Mouse (Mus musculus): Measurements from ENCODE around the gene Rabepk.
A peak's percentile ranks its signal among the peaks of the same experiment; 100 is the strongest.
"Not testable (repeated sequence)": the region's sequence is repeated elsewhere in the genome, so short reads cannot be mapped to it uniquely, and the experiment has no call there.

Gene Rabepk

GRCm38 (mm10) chr2:34799357-34800256 lies at the start of gene Rabepk:
Rabepk (minus strand) TSS chr2:34799912.
- DNase-seq (ENCODE audit: low read depth, low spot score), result peak; percentile 26

DNA sequence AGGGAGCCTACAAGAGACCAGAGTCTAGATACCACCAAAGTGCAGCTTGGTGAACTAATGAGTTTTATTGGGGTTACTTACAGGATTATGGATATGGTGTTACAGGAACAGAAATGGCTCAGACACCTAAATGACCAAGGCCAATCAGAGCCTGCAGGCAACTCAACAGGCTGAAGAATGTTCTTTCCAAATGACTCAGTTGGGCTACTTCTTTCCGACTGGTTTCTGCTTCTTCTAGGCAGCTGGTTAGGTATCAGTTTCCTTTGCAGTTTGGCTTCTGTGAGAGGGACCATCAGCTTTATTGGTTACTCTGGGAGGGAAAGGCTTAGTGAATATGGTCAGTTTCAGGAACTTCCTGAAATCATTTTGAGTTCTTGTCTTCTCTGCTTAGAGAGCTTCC lies 48.0 kb upstream of the Rabepk start:
- no peak for DNase-seq (ENCODE audit: low read depth, low spot score)

- no peak for DNase-seq (ENCODE audit: low read depth, low spot score)
These were observed 43.7 kb upstream of the Rabepk start for GRCm38 (mm10) chr2:34843211-34843939.

- no peak for DNase-seq (ENCODE audit: low read depth, low spot score)
These were observed 42.0 kb upstream of the Rabepk start for GRCm38 (mm10) chr2:34841706-34842105.

DNA sequence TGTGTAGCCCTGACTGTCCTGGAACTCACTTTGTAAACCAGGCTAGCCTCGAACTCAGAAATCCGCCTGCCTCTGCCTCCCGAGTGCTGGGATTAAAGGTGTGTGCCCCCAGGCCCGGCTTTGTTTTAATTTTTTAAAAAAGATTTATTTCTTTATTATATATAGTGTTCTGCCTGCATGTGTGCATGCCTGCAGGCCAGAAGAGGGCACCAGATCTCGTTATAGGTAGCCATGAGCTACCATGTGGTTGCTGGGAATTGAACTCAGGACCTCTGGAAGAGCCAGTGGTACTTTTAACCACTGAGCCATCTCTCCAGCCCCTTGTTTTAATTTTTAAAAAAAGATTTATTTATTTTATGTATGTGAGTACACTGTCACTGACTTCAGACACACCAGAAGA lies 40.4 kb upstream of the Rabepk start:
- DNase-seq (ENCODE audit: low read depth, low spot score), result not testable (repeated sequence)

DNA sequence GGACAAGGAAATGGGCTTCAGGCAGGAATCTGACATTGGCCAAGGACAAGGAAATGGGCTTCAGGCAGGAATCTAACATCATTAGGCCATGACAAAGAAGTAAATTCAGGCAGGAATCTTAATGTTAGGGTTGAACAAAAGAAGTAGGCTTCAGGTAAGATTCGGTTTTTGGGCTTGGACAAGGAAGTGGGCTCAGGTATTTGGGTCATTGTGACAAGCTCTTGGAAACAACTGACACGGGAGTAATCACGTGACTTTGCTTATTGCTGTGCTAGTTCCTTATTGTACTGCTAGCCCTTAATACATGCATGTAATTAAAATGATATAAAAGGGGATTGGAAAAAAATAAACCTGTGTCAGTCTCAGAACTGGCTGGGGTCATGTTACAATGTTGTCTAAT lies 36.0 kb upstream of the Rabepk start:
- no peak for DNase-seq (ENCODE audit: low read depth, low spot score)

- DNase-seq (ENCODE audit: low read depth, low spot score), result no peak
These were observed 33.9 kb upstream of the Rabepk start for GRCm38 (mm10) chr2:34833624-34834023.

- not testable (repeated sequence) for DNase-seq (ENCODE audit: low read depth, low spot score)
These were observed 33.2 kb upstream of the Rabepk start, which contains the start of gene Gm34653 for GRCm38 (mm10) chr2:34832766-34833457. Gm34653 (plus strand) TSS chr2:34833007.

GRCm38 (mm10) chr2:34830066-34830465 lies 30.4 kb upstream of the Rabepk start:
- not testable (repeated sequence) for DNase-seq (ENCODE audit: low read depth, low spot score)

DNA sequence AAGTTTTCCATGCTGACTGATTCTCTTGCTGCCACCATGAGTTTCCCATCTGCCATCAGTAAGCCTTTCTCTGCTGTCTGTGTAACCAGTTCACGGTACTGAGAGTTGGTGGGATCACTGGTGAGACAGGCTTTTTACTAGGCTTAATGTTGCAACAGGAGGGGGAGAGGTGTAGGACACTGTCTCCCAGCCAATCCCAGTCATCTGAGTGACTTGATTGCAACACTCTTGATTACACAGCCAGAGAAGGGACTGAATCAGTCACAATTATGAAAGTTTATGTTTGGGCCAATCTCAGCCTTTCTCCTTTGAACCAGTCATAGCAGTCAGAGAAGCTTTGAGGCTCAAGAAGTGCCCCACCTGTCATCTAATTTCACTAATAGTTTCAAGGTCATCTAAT lies 28.3 kb upstream of the Rabepk start:
- no peak for DNase-seq (ENCODE audit: low read depth, low spot score)

GRCm38 (mm10) chr2:34827591-34827990 lies 27.9 kb upstream of the Rabepk start:
- no peak for DNase-seq (ENCODE audit: low read depth, low spot score)

DNA sequence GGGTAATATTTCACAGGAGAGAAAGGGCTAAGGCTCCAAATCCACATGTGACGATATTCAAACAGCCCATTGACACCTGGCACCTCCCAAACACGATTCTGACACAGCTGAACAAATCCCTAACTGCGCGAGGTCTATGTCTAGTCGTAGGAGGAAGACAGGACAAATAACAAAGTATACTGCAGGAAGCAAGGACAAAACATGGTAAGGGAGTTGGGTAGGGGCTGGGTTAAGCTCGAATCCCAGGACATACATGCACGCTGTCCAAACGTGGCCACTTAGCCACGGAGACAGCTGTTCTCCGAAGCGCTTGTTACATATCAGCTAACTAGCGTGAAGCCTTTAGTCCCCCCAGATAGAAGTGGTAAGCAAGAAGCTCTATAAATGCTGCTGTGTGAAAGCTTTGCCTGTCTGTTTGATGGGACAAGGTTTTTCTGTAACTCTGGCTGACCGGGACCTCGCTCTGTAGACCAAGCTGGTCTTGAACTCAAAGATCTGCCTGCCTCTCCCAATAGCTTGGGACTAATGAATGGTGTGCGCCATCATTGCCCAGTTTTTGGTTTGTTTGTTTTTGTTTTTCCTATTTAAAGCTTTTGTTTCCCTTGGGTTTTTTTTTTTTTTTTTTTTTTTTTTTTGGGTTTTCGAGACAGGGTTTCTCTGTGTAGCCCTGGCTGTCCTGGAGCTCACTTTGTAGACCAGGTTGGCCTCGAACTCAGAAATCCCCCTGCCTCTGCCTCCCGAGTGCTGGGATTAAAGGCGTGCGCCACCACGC lies 26.9 kb upstream of the Rabepk start:
- no peak for DNase-seq (ENCODE audit: low read depth, low spot score)

DNA sequence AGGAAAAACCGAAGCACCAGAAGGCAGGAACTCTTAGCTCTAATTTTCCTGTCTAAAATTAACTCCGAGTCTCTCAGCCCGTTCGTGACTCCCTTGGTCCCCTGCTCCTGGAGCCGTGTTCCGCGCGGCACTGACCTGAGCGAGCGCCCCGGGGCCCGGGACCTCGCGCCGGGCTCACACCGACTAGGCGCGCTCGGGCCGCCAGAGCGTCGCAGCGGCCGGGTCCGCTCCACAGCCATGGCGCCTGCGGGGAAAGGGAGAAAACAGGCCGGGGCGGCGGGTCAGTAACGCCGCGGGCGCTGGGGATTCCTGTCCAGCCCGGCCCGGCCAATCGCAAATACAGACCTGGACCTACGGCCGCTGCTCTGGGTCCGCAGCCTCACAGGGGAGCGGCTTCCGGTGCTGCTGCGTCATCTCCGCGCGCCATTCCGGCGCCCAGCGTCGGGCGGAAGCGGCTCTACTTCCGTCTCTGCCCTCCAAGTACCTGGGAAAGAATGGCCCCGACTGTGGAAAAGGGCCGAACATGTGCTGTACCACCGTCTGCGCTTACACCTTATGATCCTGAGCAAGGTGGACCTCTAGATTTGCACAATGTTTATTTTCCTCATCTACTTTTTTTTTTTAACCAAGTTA lies 26.2 kb upstream of the Rabepk start, which contains the start of gene Fbxw2:
TSS of gene Fbxw2 (minus strand) at position 485 of the 633 bp plus-strand sequence.
- DNase-seq (ENCODE audit: low read depth, low spot score), result peak; percentile 84

GRCm38 (mm10) chr2:34818492-34818891 lies 18.8 kb upstream of the Rabepk start:
- DNase-seq (ENCODE audit: low read depth, low spot score), result no peak

DNA sequence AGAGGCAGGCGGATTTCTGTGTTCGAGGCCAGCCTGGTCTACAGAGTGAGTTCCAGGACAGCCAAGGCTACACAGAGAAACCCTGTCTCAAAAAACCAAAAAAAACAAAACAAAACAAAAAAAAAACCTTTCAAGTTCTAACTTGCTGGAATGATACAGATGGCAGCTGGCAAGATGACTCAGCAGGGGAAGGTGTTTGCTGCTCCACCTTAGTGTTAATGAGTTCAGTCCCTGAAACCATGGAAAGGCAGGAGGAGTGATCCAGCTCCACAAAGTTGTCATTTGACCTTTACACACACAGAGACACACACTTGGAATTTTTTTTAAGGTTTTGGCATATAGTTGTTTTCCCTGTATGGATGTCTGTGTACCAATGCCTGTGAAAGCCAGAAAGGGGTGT lies 16.2 kb upstream of the Rabepk start:
- not testable (repeated sequence) for DNase-seq (ENCODE audit: low read depth, low spot score)

- DNase-seq (ENCODE audit: low read depth, low spot score), result no peak
These were observed 13.0 kb upstream of the Rabepk start for GRCm38 (mm10) chr2:34812706-34813105.

DNA sequence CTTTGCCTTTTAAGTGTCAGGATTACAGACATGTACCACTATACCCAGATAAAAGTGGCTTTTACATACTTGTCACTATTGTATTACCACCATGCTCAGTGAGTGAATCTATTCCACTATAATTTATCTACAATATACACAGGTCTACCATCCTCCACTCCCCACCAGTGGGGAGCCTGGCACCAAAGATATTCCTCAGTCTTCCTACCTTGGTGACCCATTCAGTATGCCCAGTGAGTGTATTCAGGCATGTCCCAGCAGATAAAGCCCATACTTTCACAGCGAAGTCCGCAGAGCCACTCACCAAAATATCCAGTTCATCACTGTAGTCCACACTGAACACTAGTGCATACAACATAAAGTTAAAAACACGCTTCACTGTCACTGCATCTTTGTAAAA lies 11.1 kb upstream of the Rabepk start:
- DNase-seq (ENCODE audit: low read depth, low spot score), result no peak

- no peak for DNase-seq (ENCODE audit: low read depth, low spot score)
These were observed 9.9 kb upstream of the Rabepk start for GRCm38 (mm10) chr2:34809568-34809967.

DNA sequence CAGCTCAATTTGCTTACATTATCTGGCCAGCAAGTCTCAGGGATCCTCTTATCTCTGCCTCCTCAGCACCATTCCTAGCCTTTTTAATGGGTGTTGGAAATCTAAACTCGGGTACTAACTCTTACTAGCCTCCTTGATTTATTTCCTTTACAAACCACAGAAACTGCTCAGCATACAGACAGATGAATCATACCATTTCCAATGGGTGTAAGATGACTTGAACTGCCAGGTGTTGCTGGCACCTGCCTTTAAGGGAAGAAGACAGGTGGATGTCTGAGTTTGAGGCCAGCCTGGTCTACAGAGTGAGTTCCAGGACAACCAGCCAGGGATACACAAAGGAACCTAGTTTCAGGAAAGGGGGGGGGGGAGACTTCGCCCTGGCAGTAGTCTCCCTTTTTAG lies 8.3 kb upstream of the Rabepk start:
- DNase-seq (ENCODE audit: low read depth, low spot score), result no peak

GRCm38 (mm10) chr2:34805364-34805950 lies 5.7 kb upstream of the Rabepk start:
- no peak for DNase-seq (ENCODE audit: low read depth, low spot score)
